Mouse (Mus musculus) spleen, adult 2 months (tissue): Measurements from ENCODE around the gene Olfr98.

Experiments used
- CTCF ChIP-seq: fragments of 200-500 bp; IDR thresholded peaks from 2 replicates; pipeline ENCODE4 v1.5.1; 2011; ENCODE audit warnings: mild to moderate bottlenecking, inconsistent platforms; ENCODE audit not compliant: insufficient read depth, insufficient read length, insufficient replicate concordance; ENCODE audit errors: extremely low read depth
- POLR2A ChIP-seq: fragments of 200-500 bp; IDR thresholded peaks from 2 replicates; pipeline ENCODE4 v1.6.1; 2011; ENCODE audit warnings: low read depth, low read length, inconsistent platforms

- TF ChIP-seq POLR2A (no peak), CTCF (no peak)
Measured at GRCm38 (mm10) chr17:37308483-37308882, 44.9 kb upstream of the Olfr98 start.
